Mouse (Mus musculus) kidney, postnatal 4 days (tissue): Measurements from ENCODE around the gene Chd6.

Experiments used
- DNase-seq, 2 experiments: peaks; one replicate each; pipeline ENCODE4 v3.0.0; 2021; ENCODE audit warnings: mixed read lengths in 2 of 2

Gene Chd6

DNA sequence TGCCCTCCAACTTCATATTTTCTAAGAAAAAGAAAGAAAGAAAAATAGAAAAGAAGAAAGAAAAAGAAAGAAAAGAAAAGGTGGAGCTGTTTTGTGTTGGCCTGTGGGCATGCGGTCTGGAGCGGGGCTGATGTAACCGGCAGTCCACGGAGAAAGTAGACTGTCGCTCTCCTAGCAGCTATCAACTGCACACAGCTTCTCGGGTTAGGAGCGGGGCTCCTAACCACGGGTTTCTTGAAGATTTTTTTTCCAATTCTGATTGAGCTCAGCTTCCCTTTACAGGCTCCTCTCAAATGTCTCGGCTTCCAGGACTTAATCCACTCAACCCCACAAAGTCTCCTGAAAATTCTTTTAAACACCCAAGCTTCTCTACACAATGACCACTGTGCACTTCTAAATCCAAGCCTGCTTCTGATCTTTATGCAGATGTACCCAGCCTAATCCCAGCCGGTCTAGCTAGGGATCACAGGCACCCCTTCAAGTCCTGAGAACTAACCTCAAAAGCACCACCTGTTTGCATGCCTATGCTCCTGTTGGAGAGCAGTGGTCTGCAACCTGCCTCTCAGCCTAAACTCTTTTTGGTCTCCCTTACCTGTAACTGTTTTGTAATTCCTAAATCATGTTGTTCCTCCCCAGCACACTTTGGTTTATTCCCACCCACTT is 42.6 kb downstream of the Chd6 start:
- DNase-seq: no peak

DNA sequence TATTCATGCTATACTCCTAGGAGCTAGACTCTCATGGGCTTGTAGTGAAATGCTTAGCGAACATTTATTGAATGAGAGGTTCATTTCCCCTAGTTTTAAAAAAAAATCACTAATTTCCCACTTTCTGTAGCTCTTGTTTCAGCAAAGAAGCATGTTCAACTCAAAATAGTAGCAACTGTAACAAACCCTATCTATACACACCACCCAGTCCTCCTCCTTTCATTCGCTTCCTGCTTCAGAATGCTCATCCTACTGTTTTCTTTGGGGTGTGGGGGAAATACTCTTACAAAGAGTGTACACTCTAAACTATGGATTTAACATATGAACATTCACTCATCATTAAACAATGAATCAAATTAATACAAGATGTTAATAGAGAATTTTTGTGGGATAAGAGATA is 43.3 kb downstream of the Chd6 start:
- no peak for DNase-seq

DNA sequence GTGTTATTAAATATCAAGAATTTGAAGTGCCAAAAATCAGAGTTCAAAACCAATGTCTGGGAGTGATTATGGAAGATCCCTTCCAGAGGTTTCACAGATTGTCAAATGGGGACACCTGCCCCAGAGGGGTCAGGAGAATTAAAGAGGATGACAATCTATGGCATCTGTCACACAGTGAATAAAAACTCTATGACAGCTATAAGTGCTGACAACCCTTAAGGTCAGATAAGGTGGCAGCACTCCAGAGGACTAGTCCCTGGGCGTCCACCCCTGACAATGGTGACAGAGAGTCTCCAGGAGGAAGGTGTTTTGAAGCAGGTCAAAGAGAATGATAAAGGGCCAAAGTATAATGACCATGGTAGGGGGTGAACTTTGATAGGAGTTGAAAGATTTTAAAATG is 44.0 kb downstream of the Chd6 start:
- no peak for DNase-seq

- no peak for DNase-seq
Measured at GRCm38 (mm10) chr2:161058841-161059240, 50.0 kb downstream of the Chd6 start.

DNA sequence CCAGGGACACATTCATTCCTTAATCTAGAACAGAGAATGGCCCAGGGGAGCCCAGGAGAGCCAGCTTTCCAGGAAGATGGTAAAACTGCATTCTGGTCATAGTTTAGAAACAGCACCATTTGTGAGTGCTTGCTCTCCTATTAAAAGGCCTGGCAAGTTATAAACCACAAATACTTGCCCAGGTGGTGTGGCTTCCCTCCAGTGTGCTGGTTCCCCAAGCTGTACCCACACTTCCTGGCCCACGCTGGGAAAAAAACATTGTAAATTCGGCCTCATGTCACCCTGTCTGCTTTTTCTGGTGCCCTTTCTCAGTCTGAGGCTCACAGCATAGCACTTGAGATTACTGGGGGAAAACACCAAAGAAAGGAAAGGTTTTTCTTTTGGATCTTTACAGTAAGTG is 55.1 kb downstream of the Chd6 start:
- DNase-seq: no peak

- DNase-seq: no peak
Measured at GRCm38 (mm10) chr2:161052175-161052574, 56.7 kb downstream of the Chd6 start.

DNA sequence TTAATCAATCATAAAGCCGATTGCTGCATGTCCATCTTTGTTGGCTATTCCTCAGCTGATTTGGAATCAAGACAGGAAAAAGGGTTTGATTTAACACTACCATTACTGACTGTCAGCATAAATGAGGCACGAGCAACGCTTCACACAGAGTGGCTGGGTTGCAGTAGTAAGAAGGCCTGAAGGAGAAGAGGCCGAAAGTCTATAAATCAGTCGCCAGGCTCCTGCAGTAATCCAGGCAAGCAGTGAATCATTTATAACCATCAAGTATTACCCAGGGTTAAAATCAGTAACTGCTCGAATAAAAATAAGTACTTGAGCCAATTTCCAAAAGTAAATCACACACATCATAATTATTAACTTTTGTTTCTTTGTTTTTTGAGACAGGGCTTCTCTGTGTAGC is 59.4 kb downstream of the Chd6 start:
- DNase-seq: no peak

DNA sequence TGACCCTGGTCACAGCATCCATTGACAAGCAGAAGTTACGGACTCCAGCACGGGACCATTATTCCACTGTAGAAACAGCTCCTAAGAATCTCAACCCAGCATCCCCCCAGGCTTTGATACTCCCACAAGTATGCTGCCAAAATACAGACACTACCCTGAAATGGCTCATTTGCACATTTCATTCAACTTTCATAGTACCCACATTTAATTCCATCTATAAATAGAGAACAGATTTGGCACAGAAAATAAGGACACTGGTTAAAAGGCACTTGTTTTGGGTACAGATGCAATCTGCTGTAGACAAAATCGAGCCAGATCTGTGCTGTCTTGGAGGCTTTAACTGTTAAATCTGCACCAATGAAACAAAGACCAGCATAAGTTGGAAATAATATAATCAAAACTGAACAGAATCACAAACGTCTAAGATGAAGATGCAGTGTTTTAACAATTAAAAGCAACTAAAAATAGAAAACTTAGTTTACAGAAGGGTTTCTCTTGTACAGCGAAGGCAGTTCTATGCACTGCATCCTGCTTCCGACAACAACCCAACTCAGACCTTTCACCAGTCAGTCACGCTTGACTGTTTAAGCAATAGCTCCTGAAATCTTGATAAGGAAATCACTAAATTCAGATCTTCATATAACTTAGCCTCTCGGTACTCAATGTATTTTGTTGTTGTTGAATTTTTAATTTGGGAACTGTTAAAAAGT is 64.2 kb downstream of the Chd6 start:
- no peak for DNase-seq

DNA sequence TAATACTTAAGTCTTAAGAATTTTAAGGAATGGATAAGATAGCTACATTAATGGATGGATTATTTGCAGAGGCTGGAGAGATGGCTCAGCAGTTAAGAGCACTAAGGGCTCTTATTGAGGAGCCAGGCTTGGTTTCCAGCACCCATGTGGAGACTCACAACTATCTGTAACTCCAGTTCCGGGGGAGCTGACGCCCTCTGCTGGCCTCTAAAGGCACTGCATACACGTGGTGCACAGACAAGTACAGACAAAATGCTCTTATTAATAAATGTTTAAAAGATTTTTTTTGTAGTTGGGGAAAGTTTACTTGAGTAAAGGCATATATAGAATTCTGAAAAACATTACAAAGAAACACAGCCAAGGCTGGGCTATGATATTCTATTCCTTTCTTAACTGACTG is 66.0 kb downstream of the Chd6 start:
- DNase-seq: no peak

GRCm38 (mm10) chr2:161040743-161041142 is 68.1 kb downstream of the Chd6 start:
- DNase-seq: peak in 1 of 2 experiments; percentile 5

DNA sequence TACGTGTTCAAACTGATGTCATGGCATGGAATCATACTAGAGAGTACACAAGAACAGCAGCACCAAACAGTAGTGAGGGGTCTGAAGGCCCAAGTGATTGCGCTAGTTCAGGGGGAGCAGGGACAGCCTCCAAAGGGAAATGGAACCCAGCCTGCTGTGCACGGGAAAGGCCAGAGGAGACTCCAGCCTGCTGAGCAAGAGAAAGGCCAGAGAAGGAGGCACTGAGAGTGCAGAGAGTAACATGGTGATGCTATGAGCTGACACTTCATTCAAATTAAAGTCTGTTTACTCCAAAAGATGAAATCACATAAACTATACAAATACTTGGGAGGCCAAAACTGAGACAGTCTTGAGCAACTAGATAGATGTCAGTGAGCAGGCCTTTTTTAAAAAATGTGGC is 71.1 kb downstream of the Chd6 start:
- DNase-seq: no peak

DNA sequence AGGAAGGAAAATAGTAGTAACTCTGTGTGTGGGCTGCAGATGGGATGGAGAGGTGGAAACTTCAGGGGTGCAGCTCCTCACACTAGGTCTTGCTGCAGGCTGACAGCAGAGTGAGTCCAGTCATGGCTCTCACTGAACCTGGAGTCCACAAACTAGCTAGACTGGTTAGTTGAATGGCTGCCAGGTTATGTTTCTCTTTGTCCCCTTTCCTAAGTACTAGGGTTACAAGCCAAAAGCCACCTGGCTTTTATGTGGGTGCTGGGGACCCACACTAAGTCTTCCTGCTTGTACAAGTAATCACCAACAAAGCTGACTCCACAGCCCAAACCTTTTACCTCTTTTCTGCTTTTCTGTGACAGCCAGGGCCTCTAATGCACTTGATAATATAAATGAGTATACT is 75.7 kb downstream of the Chd6 start:
- DNase-seq: no peak

DNA sequence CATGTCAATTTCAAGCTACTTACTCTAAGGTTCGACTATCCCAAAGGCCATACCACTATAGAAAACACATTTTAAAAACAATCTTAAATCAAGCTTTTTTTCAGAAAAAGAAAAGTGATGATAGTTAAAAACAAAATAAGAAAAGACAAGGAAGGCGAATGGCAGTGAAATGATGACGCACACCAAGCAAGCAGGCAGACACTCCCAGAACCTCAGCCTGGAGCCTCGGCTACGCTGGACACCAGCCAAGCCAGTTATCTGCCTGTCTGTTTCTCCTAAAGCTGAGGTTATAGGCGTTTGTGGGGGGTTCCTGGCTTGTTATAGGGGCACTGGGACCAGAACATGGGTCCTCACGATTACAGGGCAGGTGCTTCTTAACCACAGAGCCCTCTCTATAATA is 76.5 kb downstream of the Chd6 start:
- DNase-seq: no peak

- DNase-seq: no peak
Measured at GRCm38 (mm10) chr2:161024606-161025005, 84.3 kb downstream of the Chd6 start.

DNA sequence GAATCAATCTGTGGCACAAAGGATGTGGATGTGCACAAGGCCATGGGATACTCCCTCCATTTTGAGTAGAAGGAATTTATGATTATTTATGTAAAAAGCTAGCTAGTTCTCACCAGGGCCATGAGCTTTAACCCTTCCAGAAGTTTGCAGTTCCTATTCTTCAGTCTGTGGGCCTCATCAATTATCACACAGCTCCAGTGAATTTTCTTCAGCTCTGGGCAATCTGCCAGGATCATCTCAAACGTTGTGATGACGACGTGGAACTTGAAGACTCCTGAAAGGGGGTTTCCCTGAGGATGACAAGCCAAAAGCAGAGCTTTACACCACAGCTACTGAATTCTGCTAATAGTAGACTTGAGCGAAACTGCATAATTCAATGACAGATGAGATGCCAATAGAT is 91.0 kb downstream of the Chd6 start:
- DNase-seq: peak; percentile 25 to 28

DNA sequence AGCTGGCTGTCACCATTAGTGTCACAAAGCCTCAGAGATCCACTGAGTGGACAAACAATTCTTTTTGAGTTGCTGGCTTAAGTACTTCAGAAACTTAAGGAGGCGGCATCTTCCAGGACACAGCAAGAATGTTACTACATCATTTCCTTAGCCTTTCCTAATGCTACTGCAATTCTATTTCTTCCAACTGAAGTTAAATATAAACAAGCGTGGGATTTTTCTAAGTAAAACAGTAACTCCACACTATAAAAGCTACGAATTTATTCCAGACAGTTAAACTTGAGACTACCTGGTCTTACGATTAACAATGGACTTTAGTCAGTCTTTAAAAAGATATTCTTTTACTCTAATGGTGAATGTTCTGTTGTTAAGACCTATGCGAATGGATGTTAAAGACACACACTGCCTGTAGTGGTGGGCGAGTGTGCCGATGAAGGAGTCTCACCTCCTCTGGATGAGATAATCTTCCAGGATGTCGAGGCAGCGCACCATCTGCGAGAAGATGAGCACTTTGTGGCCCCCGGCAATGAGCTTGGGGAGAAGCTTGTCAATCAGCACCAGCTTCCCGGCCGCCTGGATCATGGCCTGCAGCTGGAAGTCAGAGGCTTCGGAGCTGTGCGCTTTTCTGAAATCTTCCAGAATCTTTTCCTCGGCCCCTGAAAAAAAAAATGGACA is 96.2 kb downstream of the Chd6 start:
- DNase-seq: peak in 1 of 2 experiments; percentile 15

DNA sequence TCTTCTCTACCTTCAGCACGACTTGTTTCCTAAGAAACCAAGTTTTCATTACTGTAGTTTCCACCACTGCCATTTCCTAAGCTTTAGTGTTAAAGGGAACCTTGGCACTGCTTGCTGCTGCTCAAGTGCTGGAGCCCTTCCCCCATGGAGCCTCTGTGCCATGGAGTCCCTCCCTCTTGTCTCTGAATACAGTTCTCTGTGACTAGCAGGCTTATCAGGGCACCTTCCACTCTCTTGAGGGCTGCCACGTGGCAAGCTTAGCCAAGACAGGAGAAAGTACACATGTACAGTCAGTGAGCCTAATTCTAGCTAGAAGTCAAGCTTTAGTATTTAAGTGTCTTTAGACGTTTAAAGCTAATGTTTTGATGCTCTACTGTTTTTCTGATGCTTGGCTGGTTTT is 104.5 kb downstream of the Chd6 start:
- DNase-seq: no peak

DNA sequence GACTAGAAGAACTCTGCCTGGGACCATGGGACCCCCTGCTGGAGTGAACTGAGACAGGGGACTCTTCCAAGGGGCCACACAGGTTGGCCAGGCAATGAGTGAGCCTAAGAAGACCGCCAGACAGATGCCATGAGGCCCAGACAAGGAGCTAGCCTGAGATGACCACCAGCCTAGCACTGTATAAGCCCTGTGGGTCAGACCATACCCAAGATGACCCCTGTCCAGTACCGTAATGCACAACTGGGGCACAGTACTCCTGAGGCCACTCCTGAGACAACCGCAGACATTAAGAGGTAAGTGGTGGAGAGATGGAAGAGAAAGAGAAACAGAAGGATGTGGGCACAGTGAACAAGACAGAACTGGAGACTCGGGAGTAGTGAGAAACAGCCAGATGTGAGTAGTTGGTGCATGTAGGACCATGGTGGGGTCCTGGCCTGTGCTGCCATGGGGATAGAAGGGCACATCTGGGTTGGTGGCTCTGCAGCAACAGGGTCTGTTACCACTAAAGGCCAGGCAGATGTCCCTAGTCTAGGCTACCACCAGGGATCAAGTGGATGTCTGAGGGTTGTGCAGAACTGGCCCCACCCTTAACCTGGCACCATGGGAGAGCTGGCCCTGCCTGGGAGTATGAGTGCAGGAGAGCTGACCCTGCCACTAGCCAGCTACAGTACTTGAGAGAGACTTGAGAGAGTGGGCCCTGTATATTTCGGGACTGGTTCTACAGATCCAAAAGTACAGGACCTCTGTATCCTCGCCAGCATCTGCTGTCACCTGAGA is 111.7 kb downstream of the Chd6 start:
- DNase-seq: no peak

DNA sequence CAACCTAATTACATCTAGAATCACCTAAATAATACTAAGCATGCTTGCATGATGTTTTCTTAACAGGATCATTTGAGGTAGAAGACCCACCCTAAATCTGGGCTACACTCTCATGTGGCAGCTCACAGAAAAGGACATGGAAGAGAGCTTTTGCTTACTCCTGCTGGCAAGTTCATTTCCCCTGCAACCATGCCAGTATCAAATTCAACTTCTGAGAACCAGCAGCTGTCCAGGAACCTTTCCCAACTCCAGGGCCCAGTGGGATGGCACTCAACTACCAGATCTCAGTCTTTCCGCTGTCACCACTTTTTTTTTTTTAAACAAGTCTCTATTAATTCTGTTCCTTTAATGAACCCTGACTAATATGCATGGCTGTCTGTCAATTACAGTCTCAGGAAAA is 114.7 kb downstream of the Chd6 start:
- no peak for DNase-seq

- DNase-seq: no peak
Measured at GRCm38 (mm10) chr2:160992465-160992864, 116.4 kb downstream of the Chd6 start.

DNA sequence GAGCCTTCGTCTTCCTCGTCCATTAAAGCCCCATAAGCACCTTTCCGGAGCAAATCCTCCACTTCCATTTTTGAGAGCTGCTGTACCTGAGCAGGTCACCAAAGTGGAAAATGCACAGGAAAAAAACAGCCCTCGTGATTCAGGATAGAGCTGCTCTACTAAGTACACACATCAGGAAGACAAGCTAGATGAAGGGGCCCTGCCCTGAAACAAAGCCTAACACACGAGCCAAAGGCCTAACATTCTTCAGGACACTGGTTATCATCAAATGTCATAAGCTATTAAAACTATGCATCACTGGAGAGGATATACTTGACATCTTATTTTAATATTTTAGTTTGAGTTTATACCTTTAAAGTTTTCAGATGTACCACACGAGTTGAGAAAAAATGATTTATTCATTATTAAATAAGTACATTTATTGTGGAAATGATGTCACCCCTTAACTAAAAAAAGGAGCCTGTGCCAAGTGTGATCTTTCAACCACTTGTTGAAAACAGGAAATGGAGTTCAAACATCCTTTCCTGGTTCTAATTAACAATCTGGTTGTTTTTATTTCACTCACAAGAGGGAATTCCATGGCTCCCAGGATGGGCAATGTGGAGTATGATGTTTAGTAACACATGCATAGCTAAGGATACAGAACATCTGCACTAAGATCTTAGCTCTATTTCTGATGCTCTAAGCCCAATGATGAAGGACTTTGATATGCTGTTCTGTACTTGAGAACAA is 118.4 kb downstream of the Chd6 start:
- DNase-seq: no peak

DNA sequence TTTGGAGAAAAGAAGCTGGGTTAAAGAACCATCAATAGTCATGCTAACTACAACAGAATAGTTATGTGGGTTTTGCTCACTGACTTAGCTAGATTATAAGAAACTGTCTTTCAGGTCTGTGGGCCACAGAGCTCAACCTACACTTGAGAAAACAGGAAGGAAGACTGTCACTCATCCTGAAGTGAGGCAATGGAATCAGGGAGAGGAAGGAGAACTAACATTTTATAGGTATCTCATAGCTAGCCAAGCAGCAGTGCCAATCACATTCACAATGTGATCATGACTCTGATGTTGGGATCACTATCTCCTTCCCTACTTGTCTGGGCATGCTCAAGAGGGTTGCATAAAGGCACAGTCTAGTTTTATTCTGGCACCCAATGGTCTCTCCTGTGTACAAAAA is 121.4 kb downstream of the Chd6 start:
- no peak for DNase-seq

- no peak for DNase-seq
Measured at GRCm38 (mm10) chr2:160982636-160983035, 126.2 kb downstream of the Chd6 start.
